Mouse (Mus musculus) megakaryocyte-erythroid progenitor cell, adult 5-6 weeks (primary cell): Measurements from ENCODE around the gene Slc22a18. TPM values are rescaled to one million over a fixed set of nuclear protein-coding genes. Genes with fewer than 3 reads are reported as not detected.

ENCODE experiments used
- ATAC-seq: replicated peaks from 2 replicates; pipeline ENCODE4 v1.8.0; 2016; ENCODE audit warnings: mild to moderate bottlenecking, inconsistent platforms; ENCODE audit not compliant: severe bottlenecking, poor library complexity, low FRiP score, low TSS enrichment
- total RNA-seq, 2 experiments: library from RNA; stranded (forward) in 1 of 2; stranded (reverse) in 1 of 2; fragments of 200-1000, 215-1000 nt in 1 of 2; fragments of >200 nt in 1 of 2; fragmentation: Nextera tagmentation in 1 of 2; gene quantifications; 2 replicates each; pipeline ENCODE4 v1.2.3; 2014 to 2017

The Slc22a18 gene
- total RNA-seq (2014; fragmentation: Nextera tagmentation) = 0.62 and 3.0 TPM in 2 replicates
- 1.1 and 2.5 TPM in 2 replicates for total RNA-seq (2017)

GRCm38 (mm10) chr7:143473347-143474101, at the start of gene Slc22a18:
Gene Slc22a18, plus strand, starts transcription at chr7:143473736.
- 0 out of 2 replicates have a peak, but pooled peaks have one; percentile 20 for ATAC-seq

DNA sequence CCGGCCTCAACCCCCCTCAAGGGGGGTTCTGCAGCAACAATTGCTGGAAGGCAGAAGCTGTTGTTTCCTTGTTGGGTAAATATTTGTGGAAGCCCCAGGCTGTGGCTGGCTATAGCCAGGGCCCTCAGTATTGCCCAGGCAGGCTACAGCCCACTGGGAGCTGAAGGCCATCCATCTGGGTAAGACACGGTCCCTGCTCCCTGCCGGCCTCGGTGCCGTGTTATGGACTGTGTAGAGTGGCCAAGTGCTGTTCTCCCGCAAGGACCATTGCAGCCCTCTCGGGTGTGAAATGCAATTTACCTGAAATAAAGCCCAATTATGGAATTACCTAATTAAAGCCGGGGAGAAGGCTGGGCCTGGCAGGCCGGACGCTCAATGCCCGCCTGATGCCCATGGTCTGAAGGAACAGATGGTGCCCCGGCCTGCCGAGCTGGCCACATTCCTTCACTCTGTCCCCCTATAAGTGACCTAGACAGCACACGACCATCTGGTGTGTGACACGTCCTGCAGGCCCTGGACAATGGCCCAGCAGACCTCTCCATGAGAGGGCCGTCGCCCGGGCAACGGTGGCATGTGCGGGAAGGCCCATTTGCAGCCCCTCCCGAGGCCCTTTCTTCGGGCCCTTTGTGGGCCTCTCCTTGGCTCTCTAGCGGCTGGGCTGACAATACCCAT, 45.3 kb upstream of the Slc22a18 start:
- no peak for ATAC-seq

DNA sequence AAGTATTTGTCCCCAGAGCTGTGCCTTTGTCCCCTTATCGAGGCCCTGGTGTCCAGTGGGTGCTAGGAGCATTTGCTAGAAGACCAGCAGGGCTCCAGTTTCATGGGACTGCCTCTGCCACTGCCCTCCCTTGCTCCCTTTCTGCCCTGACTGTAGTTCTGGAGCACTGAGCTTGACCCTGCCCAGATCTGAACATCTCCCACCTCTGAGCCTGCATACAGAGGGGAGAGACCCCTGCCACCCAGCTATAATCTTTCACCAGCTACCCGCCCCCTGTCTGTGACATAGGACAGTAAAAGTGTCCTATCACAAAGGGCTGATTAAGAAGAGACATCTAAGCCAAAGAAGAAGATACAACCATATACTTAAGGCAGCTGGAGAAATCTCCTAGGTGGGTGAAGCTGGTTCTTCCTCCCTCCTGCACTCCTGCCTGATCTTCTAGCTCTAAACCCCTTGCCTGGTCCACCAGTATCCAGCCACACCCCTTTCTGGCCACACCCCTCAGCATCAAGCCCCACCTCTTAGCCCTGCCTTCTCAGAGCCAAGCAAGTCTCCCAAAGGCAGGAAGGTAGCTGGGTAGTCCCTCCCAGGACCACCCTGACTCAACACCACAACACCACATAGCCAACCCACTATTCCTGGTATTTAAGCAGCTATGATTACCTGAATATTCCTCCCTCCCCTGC, 44.6 kb upstream of the Slc22a18 start:
- no peak for ATAC-seq

DNA sequence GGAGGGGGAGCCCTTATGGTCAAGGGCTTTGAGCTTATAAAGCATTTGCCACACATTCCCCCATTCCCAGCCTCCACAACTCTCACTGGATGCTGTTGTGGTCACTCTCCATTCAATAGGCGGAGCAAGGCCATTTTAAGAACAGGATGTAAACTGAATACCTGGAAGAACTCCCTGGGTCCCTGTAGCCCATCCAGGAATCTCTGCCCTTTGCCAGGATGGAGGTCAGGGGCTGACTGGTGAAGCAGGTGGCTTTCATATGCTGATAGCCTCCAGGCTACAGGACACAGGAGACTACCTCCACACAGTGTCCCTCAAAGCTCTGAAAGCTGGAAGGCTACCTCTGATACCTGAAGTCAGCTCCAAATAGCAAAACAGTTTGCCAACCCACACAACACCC, 40.9 kb upstream of the Slc22a18 start:
- ATAC-seq = no peak

DNA sequence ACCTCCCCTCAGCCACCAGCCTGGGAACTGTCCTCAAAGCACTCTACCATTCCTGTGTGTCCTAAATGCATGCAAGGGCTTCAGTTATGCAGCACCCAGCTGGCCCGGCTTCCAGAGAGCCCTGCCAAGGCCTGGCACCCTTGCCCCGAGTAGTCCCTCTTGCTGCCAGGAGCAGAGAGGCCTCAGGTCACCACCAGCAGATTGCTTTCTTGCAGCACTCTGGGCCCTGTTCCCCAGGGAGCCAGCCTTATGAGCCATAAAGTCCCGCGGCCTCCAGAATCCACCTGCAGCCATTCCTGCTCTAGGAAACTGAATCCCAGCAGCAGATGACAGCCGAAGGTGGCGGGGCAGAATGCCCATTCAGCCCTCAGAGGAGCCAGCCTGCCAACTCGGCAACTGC, 40.2 kb upstream of the Slc22a18 start:
- no peak for ATAC-seq

- ATAC-seq = no peak
These were observed 36.2 kb upstream of the Slc22a18 start for GRCm38 (mm10) chr7:143437231-143437893.

DNA sequence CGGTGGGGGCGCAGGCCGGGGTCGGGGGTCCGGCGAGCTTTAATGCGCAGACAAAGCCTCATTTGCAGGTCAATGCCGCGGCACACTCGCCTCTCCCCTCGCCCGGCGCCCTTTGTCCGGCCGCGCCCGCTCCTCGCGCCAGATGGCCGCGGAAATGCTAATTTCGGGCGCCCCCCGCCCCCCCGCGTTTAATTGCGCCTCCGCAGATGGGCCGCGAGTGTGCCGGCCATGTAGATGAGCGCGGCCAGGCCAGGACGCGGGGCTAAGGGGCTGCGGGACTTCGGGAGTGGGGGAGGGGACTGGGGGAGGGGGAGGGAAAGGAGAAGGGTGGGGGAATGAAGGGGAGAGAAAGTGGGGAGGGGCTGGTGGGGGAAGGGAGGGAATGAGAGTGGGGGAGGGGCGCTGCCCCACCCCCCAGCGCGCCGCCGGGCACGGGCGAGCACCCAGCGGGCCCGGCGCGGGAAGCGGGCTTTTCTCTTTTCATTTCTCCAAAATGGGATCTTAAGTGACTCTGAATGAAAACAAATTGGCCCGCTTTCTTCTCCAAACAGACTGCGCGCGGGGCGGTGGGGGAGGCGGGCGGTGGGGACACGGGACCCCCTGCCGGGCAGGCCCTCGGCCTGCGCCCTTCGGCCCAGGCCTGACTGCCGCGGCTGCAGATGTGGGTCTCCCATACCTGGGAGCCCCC, 35.5 kb upstream of the Slc22a18 start:
- ATAC-seq = no peak

GRCm38 (mm10) chr7:143438965-143439364, 34.6 kb upstream of the Slc22a18 start:
- no peak for ATAC-seq

GRCm38 (mm10) chr7:143444580-143444954, 29.0 kb upstream of the Slc22a18 start:
- no peak for ATAC-seq

DNA sequence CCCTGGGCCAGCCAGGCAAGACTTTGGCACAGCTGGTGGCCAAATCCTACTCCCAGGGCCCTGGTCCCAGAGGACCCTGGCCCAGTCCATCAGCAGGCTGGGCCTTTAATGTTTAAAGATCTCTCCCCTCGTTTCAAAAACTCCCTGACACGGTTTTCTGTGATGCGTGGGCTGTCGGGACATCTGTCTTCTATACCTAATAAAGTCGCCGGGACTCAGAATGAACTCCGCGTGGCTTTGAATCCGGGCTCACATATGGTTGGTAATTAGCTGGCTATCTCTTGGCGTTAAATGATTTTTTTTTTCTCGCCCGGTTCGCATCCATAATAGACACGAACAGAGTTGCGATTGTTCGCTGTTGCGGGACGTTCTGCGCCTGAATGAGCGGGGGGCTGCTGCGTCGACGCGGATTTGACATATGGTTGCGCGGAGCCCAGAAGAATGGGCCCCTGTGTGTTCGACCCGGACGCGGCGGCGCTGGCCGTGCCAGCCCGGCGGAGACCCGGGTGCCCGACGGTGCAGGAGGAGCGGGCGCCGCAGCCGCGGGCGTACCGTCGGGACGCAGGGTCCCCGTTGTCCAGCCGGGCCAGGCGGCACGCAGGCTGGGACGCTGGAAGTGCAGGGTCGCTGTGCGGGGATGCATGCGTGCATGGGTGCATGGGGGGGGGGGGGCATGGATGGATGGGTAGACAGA, 28.4 kb upstream of the Slc22a18 start:
- ATAC-seq = no peak

- ATAC-seq = no peak
These were observed 27.7 kb upstream of the Slc22a18 start for GRCm38 (mm10) chr7:143445651-143446460.

DNA sequence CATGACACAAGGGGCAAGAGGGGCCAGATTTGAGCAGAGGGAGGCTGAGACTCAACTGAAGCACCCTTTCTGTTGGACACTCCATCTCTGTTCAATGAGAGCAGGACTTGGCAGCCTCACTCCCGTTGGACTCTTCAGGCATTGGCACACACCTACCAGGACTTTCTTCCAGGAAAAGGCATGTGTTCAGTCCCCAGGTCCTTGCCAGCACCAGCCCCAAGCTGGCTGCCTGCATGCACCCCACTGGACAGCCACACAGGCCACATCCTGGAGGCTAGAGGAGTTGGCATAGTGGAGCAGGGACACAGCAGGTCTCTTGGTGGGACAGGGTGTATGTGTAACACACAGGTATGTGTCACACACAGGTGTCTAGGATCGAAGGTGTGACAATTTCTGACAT, 26.4 kb upstream of the Slc22a18 start:
- ATAC-seq = no peak

- ATAC-seq = no peak
These were observed 14.6 kb upstream of the Slc22a18 start for GRCm38 (mm10) chr7:143458963-143459331.

- ATAC-seq = no peak
These were observed 14.0 kb upstream of the Slc22a18 start for GRCm38 (mm10) chr7:143459332-143460211.

- no peak for ATAC-seq
These were observed 13.2 kb upstream of the Slc22a18 start for GRCm38 (mm10) chr7:143460217-143460834.

GRCm38 (mm10) chr7:143460874-143461273, 12.7 kb upstream of the Slc22a18 start, which contains the start of gene Cdkn1c:
Gene Cdkn1c, minus strand, starts transcription at chr7:143461050.
- ATAC-seq = peak; percentile 84
